Mouse (Mus musculus) heart, adult 2 months (tissue): ENCODE measurements around the gene Fundc1. TPM values are rescaled to one million over a fixed set of nuclear protein-coding genes. Genes with fewer than 3 reads are reported as not detected.
A peak's percentile ranks its signal among the peaks of the same experiment; 100 is the strongest.

Experiments
- DNase-seq, 2 experiments: peaks; one replicate each; pipeline ENCODE4 v3.0.0; 2021
- H3K27ac ChIP-seq: fragments of 200-600 bp; 2 replicates; pipeline ENCODE4 v1.8.1; 2022
- H3K27me3 ChIP-seq: fragments of 200-500 bp; 2 replicates; pipeline ENCODE4 v1.6.1; 2012; ENCODE audit warnings: mild to moderate bottlenecking, low read length, inconsistent platforms, mixed read lengths; ENCODE audit not compliant: control insufficient read depth, insufficient read depth
- H3K36me3 ChIP-seq: fragments of 200-500 bp; 2 replicates; pipeline ENCODE4 v1.6.1; 2012; ENCODE audit warnings: low read length, inconsistent platforms; ENCODE audit not compliant: control insufficient read depth, insufficient read depth
- H3K4me1 ChIP-seq: fragments of 200-500 bp; 2 replicates; pipeline ENCODE4 v1.6.1; 2011; ENCODE audit warnings: low read length; ENCODE audit not compliant: control insufficient read depth, insufficient read depth
- H3K4me3 ChIP-seq: fragments of 200-600 bp; 2 replicates; pipeline ENCODE4 v1.8.1; 2022
- H3K79me2 ChIP-seq: fragments of 200-500 bp; replicated peaks from 2 replicates; pipeline ENCODE4 v1.6.1; 2012; ENCODE audit warnings: mild to moderate bottlenecking, inconsistent platforms, low read length, moderate library complexity, mixed read lengths; ENCODE audit not compliant: control insufficient read depth, insufficient read depth
- H3K9ac ChIP-seq: fragments of 200-500 bp; 2 replicates; pipeline ENCODE4 v1.6.1; 2012; ENCODE audit warnings: low read depth, mild to moderate bottlenecking, control low read depth, inconsistent platforms, low read length, mixed read lengths
- CTCF ChIP-seq: fragments of 200-600 bp; IDR thresholded peaks from 2 replicates; pipeline ENCODE4 v1.8.1; 2022; ENCODE audit warnings: antibody characterized with exemption, mild to moderate bottlenecking, moderate library complexity
- EP300 ChIP-seq: fragments of 200-500 bp; IDR thresholded peaks from 2 replicates; pipeline ENCODE4 v1.6.1; 2011; ENCODE audit warnings: low read depth, low read length, control low read depth; ENCODE audit not compliant: insufficient read depth
- POLR2A ChIP-seq: fragments of 200-500 bp; IDR thresholded peaks from 2 replicates; pipeline ENCODE4 v1.6.1; 2011; ENCODE audit warnings: mild to moderate bottlenecking, low read depth, low read length, control low read depth; ENCODE audit not compliant: insufficient read depth
- WGBS: fragments of 180-500 bp; shearing (Covaris S2); methylation state at CpG from one replicate; pipeline ENCODE4 v1.1.7; 2018; 5-methylcytosine and 5-hydroxymethylcytosine counted together
- intact Hi-C: fragments of 180-260 bp; cut with DNase I; formaldehyde crosslinking; loops from one replicate; pipeline ENCODE4 v1.15.1; 2025
- polyA plus RNA-seq: library from polyadenylated mRNA; depleted of rRNA; stranded (reverse); fragments of >200 nt; gene quantifications from 2 replicates; pipeline ENCODE4 v1.2.3, GENCODE M21; 2012
- total RNA-seq, 2 experiments: library from RNA; stranded (reverse); gene quantifications; 2 replicates each; pipeline ENCODE4 v1.2.3; 2021

The Fundc1 gene
- total and polyA plus RNA-seq, 3 experiments, result 12.7 to 29.4 (median 26.2) TPM

GRCm38 (mm10) chrX:17514012-17514411 is 58.1 kb downstream of the Fundc1 start:
- H3K27me3 ChIP-seq, result no peaks in the 10 kb centered on the region
- H3K9ac ChIP-seq, result no peak overlapping the region
- no peaks in the 10 kb centered on the region for H3K36me3 ChIP-seq
- intact Hi-C loops, result no loop called here
- no peak for TF ChIP-seq CTCF
- no peak for TF ChIP-seq EP300
- no peak for TF ChIP-seq POLR2A
- no peak for DNase-seq
- no peak overlapping the region for H3K27ac ChIP-seq
- H3K4me1 ChIP-seq, result no peaks in the 10 kb centered on the region
- WGBS, result 38% methylated on average over 3 of the region's 3 CpGs
- H3K79me2 ChIP-seq, result no peaks in the 10 kb centered on the region
- no peak overlapping the region for H3K4me3 ChIP-seq

GRCm38 (mm10) chrX:17512021-17512602 is 60.0 kb downstream of the Fundc1 start:
- Histone ChIP-seq H3K79me2 (no peaks in the 10 kb centered on the region), H3K27me3 (no peaks in the 10 kb centered on the region), H3K27ac (no peak overlapping the region; the same call in 1 of the 2 replicates), H3K36me3 (no peaks in the 10 kb centered on the region), H3K4me3 (no peak overlapping the region), H3K9ac (no peak overlapping the region), H3K4me1 (no peaks in the 10 kb centered on the region)
- DNase-seq, result peak in 1 of 2 experiments; percentile 7
- whole genome bisulfite sequencing, result 23% methylated on average over 3 of the region's 3 CpGs
- TF ChIP-seq EP300 (no peak), CTCF (no peak)
- intact Hi-C loops, result no loop called here
